Mouse (Mus musculus): ENCODE measurements around the gene Exoc6b.

- no peak for TF ChIP-seq ZC3H11A (IDR thresholded peaks at IDR 0.05; ENCODE audit: borderline replicate concordance, low read depth, low read length)
- TF ChIP-seq CHD2 (IDR thresholded peaks at IDR 0.05; ENCODE audit: low read depth, low read length) = no peak
- no peak for TF ChIP-seq HCFC1 (IDR thresholded peaks at IDR 0.05; ENCODE audit: borderline replicate concordance, insufficient read depth, low read length)
- TF ChIP-seq ZNF384 (IDR thresholded peaks at IDR 0.05; ENCODE audit: low read depth, low read length) = no peak
These were observed 109.8 kb downstream of the Exoc6b start for GRCm38 (mm10) chr6:84959520-84959919.

Measured in ES-E14 (cell line).